Mouse (Mus musculus) G1E (cell line): Measurements from ENCODE around the gene Lrrc46. TPM values are rescaled to one million over a fixed set of nuclear protein-coding genes. Genes with fewer than 3 reads are reported as not detected.

Source experiments
- ATAC-seq: 2 replicates; pipeline ENCODE4 v1.8.0; 2016; ENCODE audit warnings: mild to moderate bottlenecking; ENCODE audit not compliant: insufficient number of reproducible peaks, poor library complexity, low FRiP score, severe bottlenecking; ENCODE audit errors: extremely low read depth
- DNase-seq: peaks from one replicate; pipeline ENCODE4 v3.0.0; 2012; ENCODE audit warnings: low spot score
- H3K27me3 ChIP-seq: 2 replicates; pipeline ENCODE4 v1.6.1; 2012; ENCODE audit warnings: mild to moderate bottlenecking, low read length, inconsistent platforms; ENCODE audit not compliant: insufficient read depth
- H3K36me3 ChIP-seq: replicated peaks from 2 replicates; pipeline ENCODE3; 2012; ENCODE audit warnings: mild to moderate bottlenecking, inconsistent platforms
- H3K4me1 ChIP-seq: 2 replicates; pipeline ENCODE4 v1.6.1; 2012; ENCODE audit warnings: low read depth, low read length, inconsistent platforms, mixed read lengths; ENCODE audit not compliant: insufficient read depth
- H3K4me3 ChIP-seq: 2 replicates; pipeline ENCODE4 v1.5.1; 2012; ENCODE audit warnings: low read depth, mild to moderate bottlenecking, inconsistent platforms, low read length, moderate library complexity, mixed read lengths
- H3K9me3 ChIP-seq: replicated peaks from 2 replicates; pipeline ENCODE4 v1.6.1; 2012; ENCODE audit warnings: inconsistent platforms
- CTCF ChIP-seq: IDR thresholded peaks from 2 replicates; pipeline ENCODE4 v1.5.1; 2012; ENCODE audit warnings: low read depth, low read length, inconsistent platforms, mixed read lengths
- GATA1 ChIP-seq: IDR thresholded peaks from 2 replicates; pipeline ENCODE4 v1.6.1; 2012; ENCODE audit warnings: borderline replicate concordance, low read length, inconsistent platforms, mixed read lengths
- GATA2 ChIP-seq: IDR thresholded peaks from 2 replicates; pipeline ENCODE4 v1.6.1; 2012; ENCODE audit warnings: low read depth, low read length, inconsistent platforms, borderline replicate concordance
- POLR2AphosphoS5 ChIP-seq: IDR thresholded peaks from 2 replicates; pipeline ENCODE4 v1.6.1; 2012; ENCODE audit warnings: low read depth, low read length, inconsistent platforms; ENCODE audit not compliant: insufficient replicate concordance
- TAL1 ChIP-seq: conservative IDR thresholded peaks from 2 replicates; pipeline ENCODE4 v1.6.1; 2012; ENCODE audit warnings: low read depth, low read length, inconsistent platforms, mixed read lengths
- polyA plus RNA-seq: library from polyadenylated mRNA; stranded (reverse); fragments of >175 nt; gene quantifications from 2 replicates; pipeline ENCODE4 v1.2.3, GENCODE M21; 2012
- total RNA-seq, 2 experiments: library from RNA; stranded (forward) in 1 of 2; stranded (reverse) in 1 of 2; fragments of 200-1000 nt in 1 of 2; fragments of >200 nt in 1 of 2; fragmentation: Nextera tagmentation in 1 of 2; gene quantifications; 2 replicates each; pipeline ENCODE4 v1.2.3; 2014 to 2017

Gene Lrrc46
- total and polyA plus RNA-seq, 3 experiments = 0.20 to 0.60 (median 0.44) TPM

GRCm38 (mm10) chr11:96987873-96988655 lies 53.1 kb downstream of the Lrrc46 start:
- H3K27me3 ChIP-seq = peaks cover 80% of the 10 kb centered on the region

GRCm38 (mm10) chr11:96986463-96986862 lies 54.7 kb downstream of the Lrrc46 start:
- H3K27me3 ChIP-seq = peaks cover 65% of the 10 kb centered on the region
- H3K4me3 ChIP-seq = no peak overlapping the region
- ATAC-seq = no peak
- H3K4me1 ChIP-seq = peaks cover 15% of the 10 kb centered on the region
- no peaks in the 10 kb centered on the region for H3K36me3 ChIP-seq
- TF ChIP-seq GATA1 = no peak
- DNase-seq = no peak
- no peaks in the 10 kb centered on the region for H3K9me3 ChIP-seq

More at GRCm38 (mm10) chr11:96987873-96988655, 53.1 kb downstream of the Lrrc46 start:
- Histone ChIP-seq H3K9me3 (no peaks in the 10 kb centered on the region), H3K4me1 (peaks cover 11% of the 10 kb centered on the region), H3K4me3 (no peak overlapping the region), H3K36me3 (no peaks in the 10 kb centered on the region)
- DNase-seq (no peak), ATAC-seq (no peak)
- TF ChIP-seq GATA2 (no peak), CTCF (no peak), POLR2AphosphoS5 (no peak), GATA1 (no peak), TAL1 (no peak)

GRCm38 (mm10) chr11:96984903-96985302 lies 56.3 kb downstream of the Lrrc46 start:
- Histone ChIP-seq H3K9me3 (no peaks in the 10 kb centered on the region), H3K4me1 (peaks cover 24% of the 10 kb centered on the region), H3K4me3 (no peak overlapping the region), H3K36me3 (no peaks in the 10 kb centered on the region), H3K27me3 (peaks cover 57% of the 10 kb centered on the region)
- DNase-seq (no peak), ATAC-seq (no peak)
- TF ChIP-seq CTCF (no peak), POLR2AphosphoS5 (no peak), TAL1 (no peak), GATA2 (no peak), GATA1 (no peak)

Other genes starting within 250 kb of the Lrrc46 start
- gene Nfe2l1, start 211.4 kb downstream of the Lrrc46 start, total RNA-seq (2014; fragmentation: Nextera tagmentation) = 56.3 and 70.5 TPM in 2 replicates
- 22.5 and 24.0 TPM in 2 replicates for gene Nfe2l1, start 211.4 kb downstream of the Lrrc46 start, total RNA-seq (2017)
- gene Nfe2l1, start 211.4 kb downstream of the Lrrc46 start, polyA plus RNA-seq = 29.1 and 35.9 TPM in 2 replicates
- gene Copz2, start 191.5 kb downstream of the Lrrc46 start, total RNA-seq (2014; fragmentation: Nextera tagmentation) = 9.0 and 16.3 TPM in 2 replicates
- 1.5 and 3.1 TPM in 2 replicates for gene Copz2, start 191.5 kb downstream of the Lrrc46 start, total RNA-seq (2017)
- gene Copz2, start 191.5 kb downstream of the Lrrc46 start, polyA plus RNA-seq = 0.48 and 0.52 TPM in 2 replicates
- gene Cdk5rap3, start 124.9 kb downstream of the Lrrc46 start, total RNA-seq (2014; fragmentation: Nextera tagmentation) = 30.6 and 31.7 TPM in 2 replicates
- gene Cdk5rap3, start 124.9 kb downstream of the Lrrc46 start, total RNA-seq (2017) = 51.3 and 59.3 TPM in 2 replicates
- gene Cdk5rap3, start 124.9 kb downstream of the Lrrc46 start, polyA plus RNA-seq = 63.6 TPM in 2 replicates
- not detected in 2 replicates for gene Prr15l, start 113.3 kb downstream of the Lrrc46 start, total RNA-seq (2014; fragmentation: Nextera tagmentation)
- 0.05 and 0.17 TPM in 2 replicates for gene Prr15l, start 113.3 kb downstream of the Lrrc46 start, total RNA-seq (2017)
- gene Prr15l, start 113.3 kb downstream of the Lrrc46 start, polyA plus RNA-seq = 0.11 and 0.17 TPM in 2 replicates
- gene Pnpo, start 97.4 kb downstream of the Lrrc46 start, total RNA-seq (2014; fragmentation: Nextera tagmentation) = 119 and 123 TPM in 2 replicates
- gene Pnpo, start 97.4 kb downstream of the Lrrc46 start, total RNA-seq (2017) = 298 and 340 TPM in 2 replicates
- 64.1 and 97.1 TPM in 2 replicates for gene Pnpo, start 97.4 kb downstream of the Lrrc46 start, polyA plus RNA-seq
- gene Sp2, start 58.4 kb downstream of the Lrrc46 start, total RNA-seq (2014; fragmentation: Nextera tagmentation) = 27.9 and 32.3 TPM in 2 replicates
- gene Sp2, start 58.4 kb downstream of the Lrrc46 start, total RNA-seq (2017) = 0.99 and 1.6 TPM in 2 replicates
- gene Sp2, start 58.4 kb downstream of the Lrrc46 start, polyA plus RNA-seq = 46.6 and 54.6 TPM in 2 replicates
- gene Sp6, start 28.0 kb downstream of the Lrrc46 start, total RNA-seq (2014; fragmentation: Nextera tagmentation) = not detected in 2 replicates
- 0.05 and 0.12 TPM in 2 replicates for gene Sp6, start 28.0 kb downstream of the Lrrc46 start, total RNA-seq (2017)
- gene Sp6, start 28.0 kb downstream of the Lrrc46 start, polyA plus RNA-seq = 0.01 TPM in 1 of 2 replicates, not detected in the other
- 1.2 and 5.3 TPM in 2 replicates for gene Scrn2, start 11.5 kb downstream of the Lrrc46 start, total RNA-seq (2014; fragmentation: Nextera tagmentation)
- gene Scrn2, start 11.5 kb downstream of the Lrrc46 start, total RNA-seq (2017) = 9.6 and 10.5 TPM in 2 replicates
- 12.7 and 14.5 TPM in 2 replicates for gene Scrn2, start 11.5 kb downstream of the Lrrc46 start, polyA plus RNA-seq
- 34.2 and 37.8 TPM in 2 replicates for gene Mrpl10, start 153 bp upstream of the Lrrc46 start, total RNA-seq (2014; fragmentation: Nextera tagmentation)
- gene Mrpl10, start 153 bp upstream of the Lrrc46 start, total RNA-seq (2017) = 36.2 and 36.5 TPM in 2 replicates
- 69.8 and 71.4 TPM in 2 replicates for gene Mrpl10, start 153 bp upstream of the Lrrc46 start, polyA plus RNA-seq
- 15.7 and 40.7 TPM in 2 replicates for gene Osbpl7, start 9.2 kb upstream of the Lrrc46 start, total RNA-seq (2014; fragmentation: Nextera tagmentation)
- gene Osbpl7, start 9.2 kb upstream of the Lrrc46 start, total RNA-seq (2017) = 8.8 and 9.7 TPM in 2 replicates
- 22.0 and 29.7 TPM in 2 replicates for gene Osbpl7, start 9.2 kb upstream of the Lrrc46 start, polyA plus RNA-seq
- not detected in 2 replicates for gene Tbx21, start 73.9 kb upstream of the Lrrc46 start, total RNA-seq (2014; fragmentation: Nextera tagmentation)
- not detected in 2 replicates for gene Tbx21, start 73.9 kb upstream of the Lrrc46 start, total RNA-seq (2017)
- gene Tbx21, start 73.9 kb upstream of the Lrrc46 start, polyA plus RNA-seq = not detected in 2 replicates
- not detected in 2 replicates for gene Tbkbp1, start 110.1 kb upstream of the Lrrc46 start, total RNA-seq (2014; fragmentation: Nextera tagmentation)
- 0.05 and 0.06 TPM in 2 replicates for gene Tbkbp1, start 110.1 kb upstream of the Lrrc46 start, total RNA-seq (2017)
- 0.29 and 0.34 TPM in 2 replicates for gene Tbkbp1, start 110.1 kb upstream of the Lrrc46 start, polyA plus RNA-seq
- gene Kpnb1, start 146.5 kb upstream of the Lrrc46 start, total RNA-seq (2014; fragmentation: Nextera tagmentation) = 328 and 346 TPM in 2 replicates
- 265 and 286 TPM in 2 replicates for gene Kpnb1, start 146.5 kb upstream of the Lrrc46 start, total RNA-seq (2017)
- gene Kpnb1, start 146.5 kb upstream of the Lrrc46 start, polyA plus RNA-seq = 50.5 and 51.3 TPM in 2 replicates
- gene Npepps, start 239.2 kb upstream of the Lrrc46 start, total RNA-seq (2014; fragmentation: Nextera tagmentation) = 81.3 and 87.9 TPM in 2 replicates
- gene Npepps, start 239.2 kb upstream of the Lrrc46 start, total RNA-seq (2017) = 50.2 and 53.6 TPM in 2 replicates
- 23.5 and 35.8 TPM in 2 replicates for gene Npepps, start 239.2 kb upstream of the Lrrc46 start, polyA plus RNA-seq